Mouse (Mus musculus) embryonic fibroblast, embryonic 13.5 days (primary cell): ENCODE results near the gene Ankrd11.

ENCODE experiments used
- CTCF ChIP-seq: IDR thresholded peaks from 2 replicates; pipeline ENCODE4 v1.5.1; 2011; ENCODE audit warnings: mild to moderate bottlenecking, control low read depth, low read length, moderate library complexity, borderline replicate concordance; ENCODE audit not compliant: insufficient read depth
- POLR2A ChIP-seq: IDR thresholded peaks from 2 replicates; pipeline ENCODE4 v1.6.1; 2011; ENCODE audit warnings: low read depth, mild to moderate bottlenecking, control low read depth, low read length, moderate library complexity

- no peak for TF ChIP-seq CTCF
- no peak for TF ChIP-seq POLR2A
Observed at GRCm38 (mm10) chr8:122979865-122980509, 62.1 kb downstream of the Ankrd11 start.
